Mouse (Mus musculus) limb, embryonic 14.5 days (tissue): ENCODE data around the gene Trub2. TPM values are rescaled to one million over a fixed set of nuclear protein-coding genes. Genes with fewer than 3 reads are reported as not detected.

Experiments
- ATAC-seq: fragments of 200-750 bp; cut with Nextera tagmentation; 2 replicates; pipeline ENCODE4 v1.8.0; 2017; ENCODE audit warnings: low read depth, moderate number of reproducible peaks, moderate TSS enrichment; ENCODE audit not compliant: low FRiP score
- DNase-seq: peaks from one replicate; pipeline ENCODE4 v3.0.0-alpha.2; 2015; ENCODE audit warnings: low spot score
- H3K27ac ChIP-seq: fragments of 300-500 bp; sonication (generic); replicated peaks from 2 replicates; pipeline ENCODE4 v1.5.1; 2014; ENCODE audit warnings: low read depth, mild to moderate bottlenecking, low read length, moderate library complexity, mixed read lengths
- H3K27me3 ChIP-seq: fragments of 300-500 bp; sonication (generic); 2 replicates; pipeline ENCODE4 v1.6.1; 2014; ENCODE audit warnings: low read length, mixed read lengths; ENCODE audit not compliant: control insufficient read depth, insufficient read depth
- H3K36me3 ChIP-seq: fragments of 300-500 bp; sonication (generic); 2 replicates; pipeline ENCODE4 v1.6.1; 2014; ENCODE audit warnings: mild to moderate bottlenecking, low read length, moderate library complexity, mixed read lengths; ENCODE audit not compliant: control insufficient read depth, insufficient read depth
- H3K4me1 ChIP-seq: fragments of 300-500 bp; sonication (generic); 2 replicates; pipeline ENCODE4 v1.6.1; 2014; ENCODE audit warnings: antibody characterized with exemption, low read length, mixed read lengths; ENCODE audit not compliant: control insufficient read depth, insufficient read depth
- H3K4me2 ChIP-seq: fragments of 300-500 bp; sonication (generic); replicated peaks from 2 replicates; pipeline ENCODE4 v1.6.1; 2014; ENCODE audit warnings: low read depth, mild to moderate bottlenecking, low read length, moderate library complexity; ENCODE audit not compliant: severe bottlenecking
- H3K4me3 ChIP-seq: fragments of 300-500 bp; sonication (generic); replicated peaks from 2 replicates; pipeline ENCODE4 v1.5.1; 2014; ENCODE audit warnings: low read length
- H3K9ac ChIP-seq: fragments of 300-500 bp; sonication (generic); 2 replicates; pipeline ENCODE4 v1.6.1; 2014; ENCODE audit warnings: mild to moderate bottlenecking, low read depth, low read length, moderate library complexity; ENCODE audit not compliant: severe bottlenecking
- H3K9me3 ChIP-seq: fragments of 300-500 bp; sonication (generic); 2 replicates; pipeline ENCODE4 v1.6.1; 2016; ENCODE audit warnings: low read length; ENCODE audit not compliant: control insufficient read depth
- POLR2A ChIP-seq: fragments of 200-500 bp; IDR thresholded peaks from 2 replicates; pipeline ENCODE4 v1.8.0; 2012; ENCODE audit warnings: inconsistent platforms, mild to moderate bottlenecking, moderate library complexity, borderline replicate concordance; ENCODE audit not compliant: insufficient read depth, insufficient read length; ENCODE audit errors: extremely low read depth
- WGBS: fragments of 180-500 bp; shearing (Covaris S2); extraction: QIAGEN DNeasy Blood & Tissue Kit; methylation state at CpG from one replicate; pipeline ENCODE4 v1.1.7; 2014; 5-methylcytosine and 5-hydroxymethylcytosine counted together
- polyA plus RNA-seq, 2 experiments: library from polyadenylated mRNA; depleted of rRNA in 1 of 2; stranded (reverse) in 1 of 2; unstranded in 1 of 2; fragments of >200 nt; fragmentation: Nextera tagmentation in 1 of 2; extraction: Ambion mirVana in 1 of 2; gene quantifications; 2 replicates each; pipeline versions ENCODE4 v1.2.1 to v1.2.3; 2012 to 2014

Trub2 gene
- polyA plus RNA-seq, 2 experiments: 24.2 to 45.8 TPM

DNA sequence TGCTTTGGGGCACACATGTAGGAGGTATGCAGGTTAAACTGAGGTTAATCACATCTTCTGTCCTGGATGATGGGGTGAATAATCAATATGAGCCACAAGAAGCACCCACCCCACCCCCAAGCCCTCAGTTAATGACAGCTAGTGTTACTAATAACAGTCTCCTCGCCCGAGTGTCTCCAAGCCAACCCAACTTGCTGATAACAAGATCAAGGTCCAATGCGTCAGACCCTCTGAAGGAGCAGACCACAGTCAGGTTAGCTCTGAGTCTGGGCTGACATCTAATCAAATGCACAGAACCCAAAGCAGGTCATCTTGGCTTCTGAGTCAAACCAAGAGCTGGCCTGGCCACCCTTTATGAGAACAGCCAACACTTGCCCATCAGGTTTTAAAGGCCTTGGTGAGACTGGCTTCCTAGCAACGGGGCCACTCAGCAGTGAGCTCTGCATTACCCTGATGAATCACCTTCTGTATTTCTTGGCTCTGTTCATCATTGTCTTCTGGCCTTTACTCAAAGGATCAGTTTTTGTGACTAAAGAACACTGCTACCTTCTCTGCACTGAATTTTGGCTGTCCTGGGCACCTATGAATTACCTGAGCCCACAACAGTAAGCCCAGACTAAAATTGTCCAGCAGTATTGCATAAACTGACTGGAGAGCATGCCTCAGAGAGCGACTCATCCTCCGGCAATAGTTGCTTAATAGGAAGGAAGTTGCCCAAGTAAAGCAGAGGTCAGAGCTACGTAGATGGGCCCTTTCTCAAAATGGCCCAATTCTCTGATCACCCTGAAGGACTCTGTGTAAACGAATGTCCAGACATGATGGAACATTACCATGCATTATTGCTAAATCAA lies 16.5 kb downstream of the Trub2 start:
- peaks cover 5% of the 10 kb centered on the region for H3K36me3 ChIP-seq
- H3K27ac ChIP-seq: no peak overlapping the region
- H3K4me3 ChIP-seq: no peak overlapping the region
- no peak for TF ChIP-seq POLR2A
- DNase-seq: no peak
- no peak overlapping the region for H3K9ac ChIP-seq
- no peaks in the 10 kb centered on the region for H3K4me1 ChIP-seq
- 84% methylated on average over 8 of the region's 8 CpGs for WGBS
- H3K27me3 ChIP-seq: no peaks in the 10 kb centered on the region
- no peak for ATAC-seq
- H3K9me3 ChIP-seq: no peaks in the 10 kb centered on the region
- no peak overlapping the region for H3K4me2 ChIP-seq

DNA sequence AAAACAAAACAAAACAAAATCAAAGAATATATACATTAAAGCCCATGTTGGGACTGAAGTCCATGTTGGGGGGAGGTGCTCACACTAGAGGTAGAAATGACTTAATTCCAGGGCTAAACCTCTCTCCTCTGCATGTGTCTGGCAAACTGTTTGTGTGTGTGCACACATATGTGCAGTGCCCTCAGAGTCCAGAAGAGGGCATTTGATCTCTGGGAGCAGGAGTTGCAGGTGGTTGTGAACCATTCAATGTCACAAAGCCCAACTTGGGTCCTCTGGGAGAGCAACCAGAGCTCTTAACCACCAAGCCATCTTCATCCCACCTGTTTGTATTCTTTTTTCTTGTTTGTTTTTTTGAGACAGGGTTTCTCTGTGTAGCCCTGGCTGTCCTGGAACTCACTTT lies 18.1 kb downstream of the Trub2 start:
- Histone ChIP-seq H3K4me3 (no peak overlapping the region), H3K4me2 (no peak overlapping the region), H3K4me1 (no peaks in the 10 kb centered on the region), H3K27ac (no peak overlapping the region), H3K36me3 (no peaks in the 10 kb centered on the region), H3K9ac (no peak overlapping the region), H3K9me3 (no peaks in the 10 kb centered on the region), H3K27me3 (no peaks in the 10 kb centered on the region)
- DNase-seq: no peak
- no peak for ATAC-seq
- TF ChIP-seq POLR2A: no peak

DNA sequence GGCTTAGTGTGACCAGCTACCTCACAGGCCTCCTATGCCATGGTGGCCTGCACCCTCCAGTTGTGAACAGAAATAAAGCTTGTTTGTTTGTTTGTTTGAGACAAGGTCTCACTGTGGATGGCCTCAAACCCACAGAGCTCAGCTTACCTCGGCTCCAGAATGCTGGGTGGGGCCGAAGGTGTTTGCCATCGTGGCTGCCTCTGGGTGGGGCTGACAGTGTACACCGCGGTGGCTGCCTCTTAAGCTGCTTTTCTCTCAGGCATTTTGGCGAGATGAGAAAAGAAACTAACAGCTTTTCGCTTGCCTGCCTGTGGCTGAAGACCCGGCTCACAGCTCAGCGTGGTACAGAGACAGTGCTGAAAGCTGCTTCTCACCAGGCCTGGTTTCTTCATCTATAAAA lies 19.4 kb downstream of the Trub2 start:
- H3K36me3 ChIP-seq: no peaks in the 10 kb centered on the region
- no peak overlapping the region for H3K4me2 ChIP-seq
- H3K27ac ChIP-seq: no peak overlapping the region
- H3K9me3 ChIP-seq: no peaks in the 10 kb centered on the region
- DNase-seq: no peak
- no peak overlapping the region for H3K9ac ChIP-seq
- WGBS: 57% methylated on average over 9 of the region's 9 CpGs
- ATAC-seq: no peak
- H3K4me3 ChIP-seq: no peak overlapping the region
- no peaks in the 10 kb centered on the region for H3K4me1 ChIP-seq
- TF ChIP-seq POLR2A: no peak
- no peaks in the 10 kb centered on the region for H3K27me3 ChIP-seq

DNA sequence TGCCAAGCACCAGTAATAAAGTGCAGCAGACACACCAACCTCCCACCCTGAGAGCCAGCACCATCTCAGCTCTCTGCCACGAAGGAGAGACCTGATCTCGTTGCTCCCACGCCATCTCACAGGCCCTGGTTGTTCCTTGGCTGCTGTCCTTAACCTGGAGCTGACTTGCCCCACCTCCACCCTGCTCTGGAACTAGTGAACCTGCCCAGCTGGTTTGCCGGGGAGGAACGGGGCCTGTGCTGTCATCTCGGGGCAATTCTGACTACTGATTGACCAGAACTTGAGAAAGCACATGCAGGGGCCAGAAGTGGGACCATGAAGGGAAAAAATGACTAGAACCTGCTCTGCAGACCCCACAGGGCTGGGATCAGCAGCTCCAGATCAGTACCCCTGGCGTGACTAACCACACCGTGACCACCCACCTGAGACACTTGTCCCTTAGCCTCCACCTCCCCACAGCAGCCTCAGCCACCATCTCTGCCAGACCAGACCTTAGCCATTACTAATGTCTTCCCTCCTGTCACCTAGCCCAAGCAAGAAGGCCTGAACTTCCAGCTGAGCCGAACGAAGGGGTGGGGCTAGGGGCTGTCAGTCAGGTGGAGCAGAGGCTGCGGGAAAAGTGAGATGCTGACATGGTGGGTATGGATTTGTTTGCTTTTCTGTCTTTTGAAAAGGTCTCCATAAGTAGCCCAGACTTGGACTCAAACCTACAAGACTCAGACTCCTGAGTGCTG lies 20.2 kb downstream of the Trub2 start:
- WGBS: 54% methylated on average over 11 of the region's 11 CpGs
- H3K4me1 ChIP-seq: no peaks in the 10 kb centered on the region
- ATAC-seq: no peak

DNA sequence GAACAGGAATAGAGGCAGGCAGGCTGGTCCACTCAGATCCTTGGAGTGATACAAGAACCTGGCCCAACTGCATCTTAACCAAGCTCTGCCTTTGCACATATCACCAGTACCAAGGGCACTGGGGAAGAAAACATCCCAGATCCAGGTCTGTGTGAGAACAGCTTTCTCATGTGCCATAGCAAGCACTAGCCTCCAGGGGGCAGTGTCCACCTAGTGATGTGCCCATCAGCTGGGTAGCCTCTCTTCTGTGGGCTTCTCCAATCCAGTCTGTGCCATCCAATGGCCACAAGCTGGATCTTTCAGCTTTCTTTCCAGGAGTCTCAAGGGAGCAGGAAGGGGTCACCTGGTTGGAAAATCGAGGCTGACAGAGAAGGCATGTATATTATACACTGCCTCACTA lies 23.5 kb downstream of the Trub2 start:
- H3K4me2 ChIP-seq: no peak overlapping the region
- H3K27ac ChIP-seq: no peak overlapping the region
- ATAC-seq (no peak), DNase-seq (peak; percentile 74)
- no peaks in the 10 kb centered on the region for H3K36me3 ChIP-seq
- no peaks in the 10 kb centered on the region for H3K9me3 ChIP-seq
- H3K9ac ChIP-seq: no peak overlapping the region
- TF ChIP-seq POLR2A: no peak
- WGBS: 8% methylated on average over 1 of the region's 1 CpGs
- H3K4me1 ChIP-seq: no peaks in the 10 kb centered on the region
- no peaks in the 10 kb centered on the region for H3K27me3 ChIP-seq
- no peak overlapping the region for H3K4me3 ChIP-seq

More for the DNA sequence above, 20.2 kb downstream of the Trub2 start:
- Histone ChIP-seq H3K9ac (no peak overlapping the region), H3K27me3 (no peaks in the 10 kb centered on the region), H3K36me3 (no peaks in the 10 kb centered on the region), H3K9me3 (no peaks in the 10 kb centered on the region), H3K4me3 (no peak overlapping the region), H3K27ac (no peak overlapping the region), H3K4me2 (no peak overlapping the region)
- DNase-seq: no peak
- no peak for TF ChIP-seq POLR2A
